7 mouse cellular contexts compared by ENCODE assay signal in the genomic region with DNA sequence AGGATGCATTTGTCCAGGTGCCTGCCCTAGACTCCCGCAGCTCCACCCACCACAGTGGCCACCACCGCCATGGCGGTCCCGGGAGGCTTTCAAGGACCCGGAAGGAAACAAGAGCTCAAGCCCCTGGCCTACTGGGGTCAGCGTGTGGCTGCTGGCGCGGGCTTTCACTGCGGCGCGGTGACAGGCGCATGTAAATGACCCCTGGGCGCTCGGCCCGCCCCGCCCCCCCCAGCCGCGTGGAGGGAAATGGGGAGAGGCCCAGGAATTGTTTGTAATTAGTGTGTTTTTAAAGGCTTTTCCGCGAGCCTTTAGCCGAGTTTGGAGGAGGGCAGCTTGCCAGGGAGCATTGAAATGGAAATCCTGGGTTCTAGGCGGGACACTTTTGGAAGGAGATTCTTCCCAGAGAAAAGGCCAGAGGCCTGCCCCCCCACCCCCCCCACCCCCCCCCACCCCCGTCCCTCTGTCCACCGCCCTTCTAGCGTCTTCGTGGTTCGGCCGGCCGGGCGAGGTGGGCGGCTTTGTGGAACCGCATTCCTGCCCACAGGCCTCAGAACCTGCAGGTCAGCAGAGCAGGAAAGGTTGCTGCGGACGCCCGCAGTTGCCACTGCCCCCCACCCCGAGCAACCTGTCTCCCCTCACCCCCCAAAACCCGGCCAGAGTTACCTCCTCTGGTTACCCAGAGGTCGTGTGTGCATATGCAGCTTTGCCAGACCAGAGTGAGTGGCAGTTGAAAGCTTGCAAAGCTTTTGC. TPM values are rescaled to one million over a fixed set of nuclear protein-coding genes. Genes with fewer than 3 reads are reported as not detected.
DNase-seq lines count a peak whose midpoint lies in the region; ATAC-seq and TF ChIP-seq lines count a peak whose summit lies in the region.

No protein-coding gene starts in this region.

- no peak for DNase-seq in ES-E14 (ENCODE audit: low read depth, low spot score)
- peak; percentile 89 for DNase-seq in brain, embryonic 14.5 days (ENCODE audit: low read depth)
- no peak for DNase-seq in lung, postnatal 0 days (ENCODE audit: low spot score)
- DNase-seq in thymus, adult 18-20 months = no peak
- no peak for DNase-seq in spleen, postnatal 14 days (ENCODE audit: low spot score in 2 of 2)
- DNase-seq in left cerebral cortex, postnatal 36 days (ENCODE audit: low spot score in 2 of 2) = no peak

- in situ Hi-C loops in ES-E14 (cut with MboI; ENCODE audit: low sequenced_read_pairs in 2 of 2, unreplicated experiment in 2 of 2) = no loop called here

- H3K9ac ChIP-seq in ES-E14 (ENCODE audit: insufficient read depth, low read depth, low read length, poor library complexity, severe bottlenecking) = peak overlapping the region; percentile 24
- H3K9ac ChIP-seq in hindbrain, embryonic 16.5 days (ENCODE audit: low read depth, low read length) = no peak overlapping the region
- no peak overlapping the region for H3K9ac ChIP-seq in lung, postnatal 0 days (replicated peaks; ENCODE audit: low read depth)

- peak overlapping the region; percentile 15; the same call in 1 of the 2 replicates for H3K4me2 ChIP-seq in hindbrain, embryonic 16.5 days (ENCODE audit: low read length)
- H3K4me2 ChIP-seq in lung, postnatal 0 days (replicated peaks; ENCODE audit: low read depth, low read length) = peak overlapping the region; percentile 39

- H3K36me3 ChIP-seq in ES-E14 (ENCODE audit: control insufficient read depth, insufficient read depth, low read length, poor library complexity, severe bottlenecking) = no peaks in the 10 kb centered on the region
- H3K36me3 ChIP-seq in hindbrain, embryonic 16.5 days (ENCODE audit: control insufficient read depth, insufficient read depth, low read length) = no peaks in the 10 kb centered on the region
- no peaks in the 10 kb centered on the region for H3K36me3 ChIP-seq in lung, postnatal 0 days (ENCODE audit: insufficient read depth, low read length)

- H3K27ac ChIP-seq in ES-E14 (ENCODE audit: insufficient read depth, low read depth, low read length, poor library complexity, severe bottlenecking) = no peak overlapping the region
- no peak overlapping the region for H3K27ac ChIP-seq in hindbrain, embryonic 16.5 days (ENCODE audit: low read depth, low read length)
- H3K27ac ChIP-seq in lung, postnatal 0 days (ENCODE audit: low read length) = no peak overlapping the region

- TF ChIP-seq POLR2A in brain, embryonic 14.5 days (IDR thresholded peaks at IDR 0.05; ENCODE audit: borderline replicate concordance, extremely low read depth, insufficient read depth, insufficient read length, poor library complexity, severe bottlenecking) = no peak

- ATAC-seq in hindbrain, embryonic 16.5 days = peak; percentile 65
- ATAC-seq in lung, postnatal 0 days = peak; percentile 65

- 20% methylated on average over 27 of the region's 38 CpGs for WGBS in hindbrain, embryonic 16.5 days
- 16% methylated on average over 22 of the region's 38 CpGs for WGBS in lung, postnatal 0 days

- intact Hi-C loops in left cerebral cortex, postnatal 36 days (cut with DNase I) = no loop called here

- H3K27me3 ChIP-seq in hindbrain, embryonic 16.5 days (replicated peaks; ENCODE audit: control insufficient read depth, insufficient read depth, low read length) = peaks cover 4% of the 10 kb centered on the region
- H3K27me3 ChIP-seq in lung, postnatal 0 days (replicated peaks; ENCODE audit: insufficient read depth, low read length) = no peaks in the 10 kb centered on the region; the same call in 1 of the 2 replicates

- H3K4me1 ChIP-seq in ES-E14 (ENCODE audit: control insufficient read depth in 2 of 2, insufficient read depth in 2 of 2, low read length in 2 of 2, poor library complexity in 1 of 2) = 0 out of 4 replicates have a peak, but pooled peaks cover 0 to 6% of the 10 kb centered on the region in 2 experiments
- H3K4me1 ChIP-seq in hindbrain, embryonic 16.5 days (ENCODE audit: control insufficient read depth, insufficient read depth, low read depth, low read length) = no peaks in the 10 kb centered on the region; the same call in 1 of the 2 replicates
- H3K4me1 ChIP-seq in lung, postnatal 0 days (ENCODE audit: insufficient read depth, low read depth, low read length) = no peaks in the 10 kb centered on the region

- TF ChIP-seq CTCF in brain, embryonic 14.5 days (IDR thresholded peaks at IDR 0.05; ENCODE audit: borderline replicate concordance, extremely low read depth, insufficient read depth, insufficient read length) = no peak
- TF ChIP-seq CTCF in lung, postnatal 0 days (IDR thresholded peaks at IDR 0.05) = no peak

- no peaks in the 10 kb centered on the region for H3K9me3 ChIP-seq in ES-E14 (ENCODE audit: control insufficient read depth, insufficient read depth, low read depth, low read length)
- H3K9me3 ChIP-seq in hindbrain, embryonic 16.5 days (ENCODE audit: control insufficient read depth, low read length) = no peaks in the 10 kb centered on the region
- no peaks in the 10 kb centered on the region for H3K9me3 ChIP-seq in lung, postnatal 0 days (ENCODE audit: low read length)

- peak overlapping the region in 1 of 2 experiments; percentile 9; a peak in 1 of 4 replicates for H3K4me3 ChIP-seq in ES-E14 (ENCODE audit: insufficient read depth in 1 of 2, low read depth in 1 of 2, low read length in 2 of 2, poor library complexity in 1 of 2, severe bottlenecking in 1 of 2)
- no peak overlapping the region for H3K4me3 ChIP-seq in hindbrain, embryonic 16.5 days (ENCODE audit: low read length)
- no peak overlapping the region for H3K4me3 ChIP-seq in lung, postnatal 0 days (ENCODE audit: low read depth, low read length)

- no peak for TF ChIP-seq EP300 in lung, postnatal 0 days (IDR thresholded peaks at IDR 0.05)

TF ChIP-seq in ES-E14, 5 proteins besides CTCF, POLR2A, EP300 and RAD21:
- TF ChIP-seq ZNF384 (IDR thresholded peaks at IDR 0.05; ENCODE audit: low read depth, low read length) = no peak
- TF ChIP-seq HCFC1 (IDR thresholded peaks at IDR 0.05; ENCODE audit: borderline replicate concordance, insufficient read depth, low read length) = no peak
- TF ChIP-seq MAFK (IDR thresholded peaks at IDR 0.05; ENCODE audit: insufficient read depth, low read depth, low read length) = no peak
- TF ChIP-seq ZC3H11A (IDR thresholded peaks at IDR 0.05; ENCODE audit: borderline replicate concordance, low read depth, low read length) = no peak
- TF ChIP-seq CHD2 (IDR thresholded peaks at IDR 0.05; ENCODE audit: low read depth, low read length) = no peak

RNA-seq across cellular contexts. Expression of a gene that starts 28.1 kb away (rescaled TPM):
- 28.8 and 36.1 TPM in 2 replicates for total RNA-seq in ES-E14 (2012; rRNA removed)
- 241 and 242 TPM in 2 replicates for polyA plus RNA-seq in brain, embryonic 14.5 days (2012; rRNA removed)
- polyA plus RNA-seq in hindbrain, embryonic 16.5 days (2015; fragmentation: Nextera tagmentation; extraction: Ambion mirVana) = 365 and 381 TPM in 2 replicates
- 71.4 and 79.6 TPM in 2 replicates for polyA plus RNA-seq in lung, postnatal 0 days (2015; fragmentation: Nextera tagmentation; extraction: Ambion mirVana)
- total RNA-seq in left cerebral cortex, postnatal 36 days (2021) = 100 to 1,000 TPM; 203 TPM
